Mouse (Mus musculus): ENCODE data around the gene Gm17361. TPM values are rescaled to one million over a fixed set of nuclear protein-coding genes. Genes with fewer than 3 reads are reported as not detected.

The Gm17361 gene
- not detected for total RNA-seq (2023)

DNA sequence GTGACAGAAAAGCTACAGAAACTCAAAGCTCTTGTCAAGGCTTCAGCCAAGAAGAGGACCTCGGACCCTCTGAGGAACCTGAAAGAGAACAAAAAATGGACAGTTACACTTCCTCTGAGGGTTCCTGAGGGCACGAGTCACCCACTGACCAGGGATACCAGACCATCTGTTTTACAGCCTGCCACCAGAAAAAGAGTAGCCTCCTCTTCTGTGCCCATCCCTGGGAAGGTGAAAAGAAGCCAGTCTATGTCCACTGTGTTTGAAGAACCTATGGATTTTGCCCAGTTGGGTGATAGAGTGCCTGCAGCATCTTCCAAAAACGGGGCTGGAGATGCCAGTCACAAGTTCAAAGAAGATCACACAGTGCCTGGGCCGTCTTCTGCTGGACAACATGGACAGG is at the start of gene Gm17361:
Gene Gm17361, plus strand, starts transcription at position 301 of the 400 bp plus-strand sequence.

All from neutrophil, adult 59 days (primary cell).